Mouse (Mus musculus): ENCODE data around the gene Htra2.

Htra2 gene

GRCm38 (mm10) chr6:83031921-83032590 lies 23.0 kb downstream of the Htra2 start:
- no peak for ATAC-seq (ENCODE audit: low TSS enrichment)

- no peak for ATAC-seq (ENCODE audit: low TSS enrichment)
Measured at GRCm38 (mm10) chr6:83031111-83031510, 24.0 kb downstream of the Htra2 start.

DNA sequence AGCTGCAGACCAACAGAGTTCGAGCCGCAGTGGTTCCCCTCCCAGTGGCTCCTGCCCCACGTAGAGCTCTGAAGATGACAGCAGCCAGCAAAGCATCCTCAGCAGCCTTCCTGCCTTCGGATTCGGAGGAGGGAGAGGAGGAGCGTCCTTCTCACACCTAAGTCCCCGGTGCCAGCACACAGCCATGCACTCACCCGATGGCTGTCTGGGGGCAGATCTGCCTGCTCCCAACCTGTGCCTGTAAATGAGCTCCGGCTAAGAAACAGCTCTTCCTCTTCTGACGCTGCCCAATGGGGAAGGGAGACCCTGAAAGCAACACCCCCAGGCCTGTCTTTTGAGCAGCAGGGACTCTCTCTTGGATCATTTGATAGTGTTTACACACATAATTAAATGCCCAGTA lies 25.3 kb downstream of the Htra2 start:
- ATAC-seq (ENCODE audit: low TSS enrichment): no peak

GRCm38 (mm10) chr6:83027706-83028105 lies 27.4 kb downstream of the Htra2 start:
- no peak for ATAC-seq (ENCODE audit: low TSS enrichment)

DNA sequence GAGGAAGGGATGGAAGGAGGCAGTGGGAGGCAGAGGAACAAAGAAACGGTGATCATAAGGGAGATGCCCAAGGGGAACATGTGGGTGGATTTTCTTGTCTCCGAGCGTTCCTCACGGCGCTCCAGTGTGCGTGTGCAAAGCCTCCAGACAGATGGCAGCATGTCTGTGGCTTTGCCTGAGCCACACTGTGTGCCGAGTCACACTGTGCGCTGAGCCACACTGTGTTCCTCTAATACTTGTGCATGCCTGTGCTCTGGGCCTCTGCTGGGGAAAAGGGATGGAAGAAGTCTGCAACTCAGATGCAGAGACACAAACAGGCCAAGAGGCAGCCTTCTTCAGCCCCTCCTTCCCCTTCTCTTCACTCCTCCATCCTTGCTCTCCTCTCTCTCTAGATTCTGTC lies 27.8 kb downstream of the Htra2 start:
- ATAC-seq (ENCODE audit: low TSS enrichment): no peak; the same call in 1 of the 2 replicates

- ATAC-seq (ENCODE audit: low TSS enrichment): no peak
Measured at GRCm38 (mm10) chr6:83025221-83025620, 29.9 kb downstream of the Htra2 start.

- ATAC-seq (ENCODE audit: low TSS enrichment): no peak
Measured at GRCm38 (mm10) chr6:83024421-83024820, 30.7 kb downstream of the Htra2 start.

DNA sequence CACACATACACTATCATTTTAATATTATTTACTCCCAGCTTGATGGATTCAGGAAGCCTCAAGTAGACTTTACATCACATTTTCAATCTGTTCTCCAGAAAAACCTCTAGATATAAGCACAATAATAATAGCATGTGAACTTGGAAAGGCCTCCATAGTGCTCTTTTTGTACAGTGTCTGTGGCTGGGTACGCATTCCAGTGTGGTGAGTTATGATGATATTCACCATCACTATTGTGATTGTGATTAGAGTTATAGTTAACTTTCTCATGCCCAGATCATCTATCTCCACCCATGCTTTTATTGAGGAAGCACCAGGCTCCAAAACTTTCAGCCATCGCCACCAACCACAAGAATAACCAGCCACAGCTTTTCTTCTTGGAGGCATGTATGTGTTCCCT lies 31.3 kb downstream of the Htra2 start:
- ATAC-seq (ENCODE audit: low TSS enrichment): no peak

- no peak for ATAC-seq (ENCODE audit: low TSS enrichment)
Measured at GRCm38 (mm10) chr6:83023008-83023407, 32.1 kb downstream of the Htra2 start.

DNA sequence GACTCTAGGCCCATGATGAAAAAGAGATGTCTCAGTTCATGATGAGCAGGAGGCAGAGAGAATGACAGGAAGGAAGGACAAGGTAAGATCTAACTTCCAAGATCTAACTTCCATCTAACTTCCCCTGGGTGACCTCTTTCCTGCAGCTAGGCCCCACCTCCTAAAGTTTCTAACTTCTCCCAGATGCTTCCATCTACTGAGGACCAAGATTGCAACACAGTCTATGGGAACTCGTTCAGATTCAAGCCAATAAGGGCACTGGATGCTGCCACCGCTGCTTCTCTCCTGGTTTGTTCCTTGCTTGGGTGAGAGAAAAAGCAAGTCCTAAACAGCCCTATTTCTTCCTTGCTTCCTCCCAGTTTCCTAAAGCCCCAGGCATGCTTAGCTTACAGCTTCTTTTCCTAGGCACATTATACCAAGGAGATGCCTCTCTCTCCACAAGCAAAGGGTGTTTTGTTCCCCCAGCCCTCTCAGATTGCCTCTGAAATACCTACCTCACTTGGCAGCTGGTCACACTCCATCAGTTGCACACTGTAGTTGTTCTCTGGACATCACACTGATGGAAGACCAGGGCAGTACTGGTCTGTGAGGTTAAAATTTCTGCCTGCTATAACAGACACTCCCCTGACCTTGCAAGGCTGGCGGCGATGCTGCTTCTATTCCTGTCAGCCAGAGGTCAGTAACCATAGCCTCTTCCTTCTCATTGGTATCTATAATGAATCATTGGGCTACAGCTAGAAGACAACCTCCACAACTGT lies 34.1 kb downstream of the Htra2 start:
- no peak for ATAC-seq (ENCODE audit: low TSS enrichment)

- ATAC-seq (ENCODE audit: low TSS enrichment): no peak
Measured at GRCm38 (mm10) chr6:83020121-83020520, 35.0 kb downstream of the Htra2 start.

DNA sequence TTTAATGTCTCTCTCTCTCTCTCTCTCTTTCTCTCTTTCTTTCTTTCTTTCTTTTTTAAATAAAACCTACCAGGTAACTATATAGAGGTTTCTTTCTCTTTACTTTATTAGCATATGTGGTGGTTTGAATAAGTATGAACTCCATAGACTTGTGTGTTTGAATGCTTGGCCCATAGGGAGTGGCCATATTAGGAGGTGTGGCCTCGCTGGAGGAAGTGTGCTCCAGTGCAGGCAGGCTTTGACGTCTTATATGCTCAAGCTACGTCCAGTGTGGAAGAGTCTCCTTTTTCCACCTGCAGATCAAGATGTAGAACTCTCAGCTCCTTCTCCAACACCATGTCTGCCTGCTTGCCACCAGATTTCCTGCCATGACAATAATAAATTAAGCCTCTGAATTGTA lies 36.0 kb downstream of the Htra2 start:
- ATAC-seq (ENCODE audit: low TSS enrichment): no peak

DNA sequence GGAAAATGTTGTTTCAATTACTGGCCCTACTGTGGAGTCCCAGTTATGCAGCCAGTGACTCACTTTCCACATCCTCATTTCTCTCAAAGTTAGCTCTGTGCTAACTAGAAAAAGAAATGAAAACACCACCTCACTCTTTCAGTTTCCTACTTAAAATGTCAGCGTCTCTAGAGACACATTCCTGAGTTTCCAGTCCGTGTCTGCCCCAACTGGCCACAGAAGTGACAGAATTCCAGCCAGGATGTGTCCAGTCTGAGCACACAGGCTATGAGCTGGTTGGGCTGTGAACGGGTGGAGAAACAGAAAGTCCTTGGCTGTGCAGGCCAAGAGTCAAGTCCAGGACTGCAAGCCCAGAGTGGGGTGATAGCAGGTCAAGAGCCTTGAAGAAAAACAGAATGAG lies 37.9 kb downstream of the Htra2 start:
- ATAC-seq (ENCODE audit: low TSS enrichment): peak; percentile 16; the same call in 1 of the 2 replicates

DNA sequence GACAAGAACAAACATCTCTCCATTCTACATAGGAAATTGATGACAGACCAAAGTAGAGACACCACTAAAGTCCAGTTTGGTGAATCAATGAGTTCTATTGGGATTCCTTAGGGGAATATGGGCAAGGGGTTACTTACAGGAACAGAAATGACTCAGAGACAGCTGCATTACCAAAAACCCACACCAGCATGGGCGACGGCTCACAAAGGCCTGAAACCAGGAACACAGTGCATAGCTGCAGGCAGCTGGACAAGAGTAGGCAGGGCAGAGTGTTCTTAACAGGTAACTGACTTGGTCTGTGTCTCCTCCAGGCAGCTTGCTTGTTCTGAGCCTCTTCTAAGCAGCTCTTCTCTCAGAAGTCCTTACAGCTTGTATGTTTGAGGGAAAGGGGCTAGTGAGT lies 39.3 kb downstream of the Htra2 start:
- no peak for ATAC-seq (ENCODE audit: low TSS enrichment)

GRCm38 (mm10) chr6:83014482-83015466 lies 40.3 kb downstream of the Htra2 start:
- ATAC-seq (ENCODE audit: low TSS enrichment): no peak

- no peak for ATAC-seq (ENCODE audit: low TSS enrichment)
Measured at GRCm38 (mm10) chr6:83013444-83013843, 41.6 kb downstream of the Htra2 start.

DNA sequence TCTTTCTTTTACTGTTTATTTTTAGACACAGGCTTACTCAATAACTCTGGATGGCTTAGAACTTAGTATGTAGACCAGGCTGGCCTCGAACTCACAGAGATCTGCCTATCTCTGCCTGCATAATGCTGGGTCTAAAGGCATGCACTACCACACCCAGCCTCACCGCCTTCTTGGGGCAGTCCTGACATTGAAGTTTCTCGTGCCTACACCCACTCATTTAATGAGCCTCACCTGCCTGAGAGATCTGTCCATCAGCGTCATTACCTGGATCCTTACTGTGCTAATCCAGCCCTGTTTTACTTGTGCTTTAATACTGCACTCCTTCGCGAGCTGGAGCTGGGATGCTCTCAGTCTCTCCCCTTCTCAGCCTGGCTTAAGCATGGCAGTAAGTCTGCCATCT lies 43.3 kb downstream of the Htra2 start:
- no peak for ATAC-seq (ENCODE audit: low TSS enrichment)

GRCm38 (mm10) chr6:83011255-83011654 lies 43.8 kb downstream of the Htra2 start:
- no peak for ATAC-seq (ENCODE audit: low TSS enrichment)

DNA sequence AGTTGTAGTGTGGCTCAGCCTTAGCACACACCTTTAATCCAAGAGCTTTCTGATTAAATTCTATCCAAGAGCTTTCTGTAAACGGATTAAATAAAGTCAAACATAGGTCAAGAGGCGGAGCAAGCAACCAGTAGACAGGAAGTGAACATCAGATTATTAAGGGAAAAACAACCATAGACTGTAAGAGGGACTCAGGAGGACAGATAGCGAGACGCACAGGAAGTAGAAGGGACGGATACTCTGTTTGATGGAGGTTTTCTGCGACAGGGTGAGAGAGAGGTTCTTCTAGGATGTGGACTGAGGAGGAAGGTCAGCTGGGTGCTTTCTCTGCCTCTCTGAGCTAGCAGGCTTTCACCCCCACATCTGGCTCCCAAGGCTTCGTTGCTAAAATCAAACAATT lies 45.1 kb downstream of the Htra2 start:
- ATAC-seq (ENCODE audit: low TSS enrichment): no peak

- ATAC-seq (ENCODE audit: low TSS enrichment): no peak
Measured at GRCm38 (mm10) chr6:83008659-83009058, 46.4 kb downstream of the Htra2 start.

- ATAC-seq (ENCODE audit: low TSS enrichment): no peak
Measured at GRCm38 (mm10) chr6:83006114-83006513, 49.0 kb downstream of the Htra2 start.

- no peak for ATAC-seq (ENCODE audit: low TSS enrichment)
Measured at GRCm38 (mm10) chr6:83005444-83006011, 49.5 kb downstream of the Htra2 start.

All from frontal cortex, adult (tissue).